Mouse (Mus musculus): ENCODE measurements around the gene Ugt1a10.

DNA sequence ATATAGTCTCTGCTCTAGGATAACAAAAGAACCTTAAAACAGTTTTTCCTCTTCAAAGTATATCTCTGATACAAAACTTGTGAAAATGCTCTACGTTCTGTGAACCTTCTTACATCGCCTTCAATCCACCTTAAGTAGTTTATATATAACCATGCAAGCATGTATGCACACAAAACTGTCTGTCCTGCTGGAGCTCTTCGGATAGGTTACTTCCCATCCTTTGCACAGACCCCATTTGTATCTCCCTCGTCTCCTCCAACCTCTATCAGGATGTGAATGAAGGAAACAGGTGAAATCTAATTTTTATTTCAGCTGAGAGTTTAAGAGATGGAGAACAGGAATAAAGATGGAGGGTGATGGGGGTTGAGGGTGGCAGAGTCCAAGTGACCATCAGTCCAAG is 46.5 kb upstream of the Ugt1a10 start:
- TF ChIP-seq POLR2A (IDR thresholded peaks at IDR 0.05; ENCODE audit: borderline replicate concordance, control insufficient read depth, low read depth, low read length) (no peak), CTCF (IDR thresholded peaks at IDR 0.05; ENCODE audit: control insufficient read depth, insufficient read depth, low read length) (no peak)

All from bone marrow, adult 2 months (tissue).